Mouse (Mus musculus) E14TG2a.4 (cell line): ENCODE data around the gene Myo18b.
A peak's percentile ranks its signal among the peaks of the same experiment; 100 is the strongest.

Experiments
- H3K27me3 ChIP-seq: 2 replicates; pipeline ENCODE4 v1.6.1; 2014; ENCODE audit warnings: low read length, control low read depth; ENCODE audit not compliant: insufficient read depth
- H3K36me3 ChIP-seq: 2 replicates; pipeline ENCODE4 v1.6.1; 2014; ENCODE audit warnings: low read length, control low read depth; ENCODE audit not compliant: insufficient read depth
- H3K4me1 ChIP-seq: replicated peaks from 2 replicates; pipeline ENCODE4 v1.6.1; 2014; ENCODE audit warnings: low read depth, low read length, control low read depth
- H3K4me3 ChIP-seq: replicated peaks from 2 replicates; pipeline ENCODE4 v1.5.1; 2014; ENCODE audit warnings: mild to moderate bottlenecking, low read length
- H3K9me3 ChIP-seq: 2 replicates; pipeline ENCODE4 v1.6.1; 2014; ENCODE audit warnings: low read length, control low read depth
- CTCF ChIP-seq: conservative IDR thresholded peaks from 2 replicates; pipeline ENCODE4 v1.5.1; 2014; ENCODE audit warnings: low read length
- NANOG ChIP-seq: IDR thresholded peaks from 2 replicates; pipeline ENCODE4 v1.6.1; 2014; ENCODE audit warnings: borderline replicate concordance, low read length, mixed read lengths
- POU5F1 ChIP-seq: IDR thresholded peaks from 2 replicates; pipeline ENCODE4 v1.6.1; 2014; ENCODE audit warnings: low read length, borderline replicate concordance

The Myo18b gene

GRCm38 (mm10) chr5:112781231-112781630 lies 114.9 kb downstream of the Myo18b start:
- TF ChIP-seq POU5F1 (no peak), NANOG (no peak), CTCF (no peak)
- Histone ChIP-seq H3K9me3 (no peaks in the 10 kb centered on the region), H3K4me1 (no peaks in the 10 kb centered on the region), H3K36me3 (no peaks in the 10 kb centered on the region), H3K4me3 (no peak overlapping the region), H3K27me3 (peaks cover 7% of the 10 kb centered on the region; the same call in 1 of the 2 replicates)

GRCm38 (mm10) chr5:112780383-112780782 lies 115.8 kb downstream of the Myo18b start:
- TF ChIP-seq NANOG (no peak), POU5F1 (no peak), CTCF (no peak)
- peaks cover 10% of the 10 kb centered on the region; the same call in 1 of the 2 replicates for H3K27me3 ChIP-seq
- H3K36me3 ChIP-seq = no peaks in the 10 kb centered on the region
- H3K4me1 ChIP-seq = peaks cover 6% of the 10 kb centered on the region; the same call in 1 of the 2 replicates
- H3K9me3 ChIP-seq = no peaks in the 10 kb centered on the region
- H3K4me3 ChIP-seq = no peak overlapping the region

GRCm38 (mm10) chr5:112776781-112777405 lies 119.3 kb downstream of the Myo18b start:
- peaks cover 10% of the 10 kb centered on the region for H3K4me1 ChIP-seq
- H3K4me3 ChIP-seq = no peak overlapping the region
- peaks cover 10% of the 10 kb centered on the region; the same call in 1 of the 2 replicates for H3K27me3 ChIP-seq
- TF ChIP-seq NANOG = no peak
- no peak for TF ChIP-seq CTCF
- no peak for TF ChIP-seq POU5F1
- no peaks in the 10 kb centered on the region for H3K9me3 ChIP-seq
- H3K36me3 ChIP-seq = no peaks in the 10 kb centered on the region

DNA sequence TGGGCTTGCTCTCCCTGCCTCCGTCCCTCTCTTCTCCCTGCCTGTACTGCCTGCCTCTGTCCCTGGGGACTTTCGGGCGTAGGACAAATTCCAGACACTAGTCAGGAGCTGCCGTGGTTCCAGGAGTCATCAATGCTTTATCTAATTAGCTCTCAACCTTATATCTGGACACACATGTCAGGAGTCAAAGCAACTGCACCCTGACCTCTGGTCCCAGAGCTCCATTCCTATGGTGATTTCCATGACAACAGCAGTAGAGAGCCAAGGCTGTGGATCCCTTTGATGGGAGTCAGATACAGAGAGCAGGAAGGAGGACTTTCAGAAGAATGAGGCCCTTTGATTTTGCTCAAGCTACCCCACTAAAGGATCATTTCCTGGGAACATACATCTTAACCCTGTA lies 122.7 kb downstream of the Myo18b start:
- Histone ChIP-seq H3K27me3 (peaks cover 10% of the 10 kb centered on the region; the same call in 1 of the 2 replicates), H3K36me3 (no peaks in the 10 kb centered on the region), H3K4me3 (no peak overlapping the region), H3K4me1 (peaks cover 20% of the 10 kb centered on the region), H3K9me3 (no peaks in the 10 kb centered on the region)
- TF ChIP-seq CTCF = no peak

DNA sequence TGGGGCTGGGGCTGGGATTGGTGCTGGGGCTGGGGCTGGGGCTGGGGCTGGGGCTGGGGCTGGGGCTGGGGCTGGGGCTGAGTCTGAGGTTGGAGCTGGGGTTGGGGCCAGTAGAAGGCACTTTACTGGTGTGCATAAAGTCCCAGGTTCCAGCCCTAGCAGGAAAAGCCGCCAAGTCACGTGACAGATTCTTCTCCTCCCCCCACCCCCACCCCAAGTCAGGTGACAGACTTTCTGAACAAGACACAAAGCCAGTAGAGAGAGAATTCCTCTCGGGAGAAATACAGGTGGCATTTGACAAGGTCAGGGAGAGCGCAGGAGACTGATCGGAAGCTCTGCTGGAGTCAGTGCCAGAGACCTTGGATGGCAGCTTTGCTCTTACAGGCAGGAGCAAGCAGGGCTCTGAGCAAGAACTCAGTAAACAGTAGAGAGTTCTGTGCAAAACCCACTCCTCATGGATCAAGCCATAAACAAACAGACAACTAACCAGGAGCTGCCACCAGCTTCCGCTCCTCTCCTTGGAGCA lies 124.7 kb downstream of the Myo18b start:
- H3K27me3 ChIP-seq = peaks cover 3% of the 10 kb centered on the region; the same call in 1 of the 2 replicates
- no peaks in the 10 kb centered on the region for H3K36me3 ChIP-seq
- no peak overlapping the region for H3K4me3 ChIP-seq
- TF ChIP-seq CTCF (no peak), POU5F1 (no peak), NANOG (no peak)
- H3K9me3 ChIP-seq = no peaks in the 10 kb centered on the region
- peaks cover 27% of the 10 kb centered on the region for H3K4me1 ChIP-seq

DNA sequence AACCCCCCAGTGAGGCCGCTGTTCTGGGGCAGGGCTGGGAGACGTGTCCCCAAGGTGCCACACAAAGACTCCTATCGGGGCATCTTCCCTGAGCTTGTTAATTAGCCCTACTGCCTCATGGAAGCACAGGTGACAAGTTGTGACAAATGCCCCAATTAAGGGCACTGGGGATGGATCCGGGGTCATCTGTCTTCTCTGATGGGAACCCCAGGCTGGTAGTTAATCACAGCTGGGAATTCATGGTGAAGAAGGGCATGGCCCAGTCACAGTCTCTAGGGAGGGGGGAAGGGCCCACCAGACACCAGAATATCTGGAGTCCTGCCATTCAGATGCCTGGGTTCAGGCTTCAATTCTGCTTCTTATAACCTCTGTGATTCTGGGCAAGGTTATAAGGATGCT lies 126.4 kb downstream of the Myo18b start:
- no peaks in the 10 kb centered on the region for H3K36me3 ChIP-seq
- peaks cover 21% of the 10 kb centered on the region for H3K4me1 ChIP-seq
- H3K9me3 ChIP-seq = no peaks in the 10 kb centered on the region
- TF ChIP-seq CTCF = no peak
- TF ChIP-seq NANOG = no peak
- no peak for TF ChIP-seq POU5F1
- H3K4me3 ChIP-seq = no peak overlapping the region
- H3K27me3 ChIP-seq = no peaks in the 10 kb centered on the region

GRCm38 (mm10) chr5:112769020-112769720 lies 127.0 kb downstream of the Myo18b start:
- no peak overlapping the region for H3K4me3 ChIP-seq
- H3K27me3 ChIP-seq = no peaks in the 10 kb centered on the region
- no peaks in the 10 kb centered on the region for H3K36me3 ChIP-seq
- TF ChIP-seq POU5F1 (no peak), NANOG (no peak), CTCF (no peak)
- peaks cover 21% of the 10 kb centered on the region for H3K4me1 ChIP-seq
- H3K9me3 ChIP-seq = no peaks in the 10 kb centered on the region

GRCm38 (mm10) chr5:112768556-112768955 lies 127.6 kb downstream of the Myo18b start:
- Histone ChIP-seq H3K27me3 (no peaks in the 10 kb centered on the region), H3K36me3 (no peaks in the 10 kb centered on the region), H3K9me3 (no peaks in the 10 kb centered on the region), H3K4me3 (no peak overlapping the region), H3K4me1 (peaks cover 21% of the 10 kb centered on the region)
- TF ChIP-seq POU5F1 (no peak), CTCF (peak; percentile 46)
